Mouse (Mus musculus) spleen, postnatal 4 days (tissue): ENCODE results near the gene Wdr20.

Experiments
- DNase-seq, 2 experiments: peaks; one replicate each; pipeline ENCODE4 v3.0.0; 2022; ENCODE audit warnings: low spot score in 2 of 2

The Wdr20 gene

DNA sequence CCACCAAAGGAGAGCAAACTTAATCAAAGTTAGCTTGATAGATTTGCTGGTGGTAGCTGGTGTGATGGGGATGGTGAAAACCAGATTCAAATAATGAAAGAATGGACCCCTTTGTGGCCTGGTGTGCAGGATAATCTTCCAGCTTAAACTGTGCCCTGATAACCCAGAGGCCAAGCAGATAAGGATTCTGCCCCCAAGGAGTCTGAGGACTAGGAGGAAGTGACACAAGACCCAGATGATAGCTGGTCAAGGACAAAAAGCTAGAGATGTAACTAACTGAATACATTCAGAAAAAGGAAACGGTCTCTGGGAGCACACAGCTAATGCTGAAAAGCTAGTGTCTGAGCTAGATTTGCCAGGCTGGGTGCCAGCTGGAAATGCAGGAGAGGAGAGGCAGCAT, 114.2 kb downstream of the Wdr20 start:
- DNase-seq: no peak
